Mouse (Mus musculus): Measurements from ENCODE around the gene Cd81. TPM values are rescaled to one million over a fixed set of nuclear protein-coding genes. Genes with fewer than 3 reads are reported as not detected.

Cd81 gene
- polyA plus RNA-seq, 1 experiment from 2014 or later: 310 TPM

DNA sequence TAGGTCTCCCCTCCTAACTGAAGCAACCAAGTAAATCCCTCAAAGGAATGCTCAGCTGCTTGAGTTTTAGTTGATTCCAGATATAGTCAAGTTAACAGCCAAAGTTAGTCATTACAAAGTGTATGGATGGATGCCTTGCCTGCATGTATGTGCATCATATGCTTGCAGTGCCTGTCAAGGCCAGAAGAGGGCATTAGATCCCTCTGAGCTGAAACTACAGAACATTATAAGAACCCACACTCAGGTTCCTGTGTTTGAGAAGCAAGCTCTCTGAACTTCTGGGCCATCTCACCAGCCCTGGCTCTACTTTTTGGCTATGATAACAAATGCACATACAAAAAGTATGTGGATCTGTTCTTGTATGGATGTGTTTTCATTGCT is 7.7 kb upstream of the Cd81 start:
- Histone ChIP-seq H3K27me3 (ENCODE audit: low read depth, poor library complexity, severe bottlenecking) (no peaks in the 10 kb centered on the region), H3K36me3 (no peaks in the 10 kb centered on the region), H3K4me1 (no peaks in the 10 kb centered on the region), H3K4me3 (no peak overlapping the region), H3K27ac (no peak overlapping the region), H3K9me3 (replicated peaks) (no peaks in the 10 kb centered on the region)
- no peak for DNase-seq (ENCODE audit: low spot score)

DNA sequence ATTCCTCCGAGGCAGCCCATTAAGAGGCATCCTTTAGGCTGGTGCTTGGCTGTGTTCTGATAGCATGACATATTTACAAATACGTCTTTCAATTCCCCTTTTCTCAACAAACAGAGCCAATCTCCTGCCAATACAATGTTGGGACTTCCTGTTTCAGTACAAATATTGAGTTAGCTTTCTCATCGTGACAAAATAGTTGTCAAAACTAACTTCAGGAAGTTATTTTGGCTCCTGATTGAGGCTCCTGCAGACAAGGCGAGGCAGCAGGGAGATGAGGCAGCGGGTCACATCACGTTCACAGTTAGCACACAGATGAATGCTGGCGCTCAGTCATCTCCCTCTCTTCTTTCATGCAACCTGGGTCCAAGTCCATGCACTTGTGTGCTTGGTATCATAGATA is 6.2 kb upstream of the Cd81 start:
- DNase-seq (ENCODE audit: low spot score): no peak
- WGBS: 83% methylated on average over 7 of the region's 7 CpGs
- no peak overlapping the region for H3K27ac ChIP-seq
- no peaks in the 10 kb centered on the region for H3K4me1 ChIP-seq
- H3K9me3 ChIP-seq (replicated peaks): no peaks in the 10 kb centered on the region
- no peaks in the 10 kb centered on the region for H3K36me3 ChIP-seq
- H3K4me3 ChIP-seq: no peak overlapping the region
- no peaks in the 10 kb centered on the region for H3K27me3 ChIP-seq (ENCODE audit: low read depth, poor library complexity, severe bottlenecking)

DNA sequence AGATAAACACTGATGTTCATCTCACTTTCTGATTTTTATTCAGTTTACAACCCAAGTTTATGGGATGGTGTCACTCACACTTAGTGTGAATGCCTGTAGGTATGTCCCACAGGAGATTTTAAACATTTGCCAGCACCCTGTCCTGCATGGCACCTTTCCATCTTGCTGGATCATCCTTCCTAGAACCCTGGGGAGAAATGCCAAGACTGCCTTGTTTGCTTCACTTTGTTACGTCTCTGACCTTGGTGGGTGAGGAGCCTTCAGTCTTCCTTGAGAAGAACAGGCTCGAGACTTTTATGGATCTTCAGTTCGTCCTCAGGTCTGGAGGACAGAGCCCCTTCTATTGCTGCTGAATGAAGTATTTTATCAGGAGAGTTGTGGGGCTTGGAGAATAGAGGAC is 3.2 kb upstream of the Cd81 start:
- no peak for DNase-seq (ENCODE audit: low spot score)
- no peaks in the 10 kb centered on the region for H3K27me3 ChIP-seq (ENCODE audit: low read depth, poor library complexity, severe bottlenecking)
- no peaks in the 10 kb centered on the region for H3K36me3 ChIP-seq
- no peaks in the 10 kb centered on the region for H3K9me3 ChIP-seq (replicated peaks)
- H3K27ac ChIP-seq: no peak overlapping the region
- H3K4me3 ChIP-seq: no peak overlapping the region
- peaks cover 18% of the 10 kb centered on the region for H3K4me1 ChIP-seq
- WGBS: 77% methylated on average over 3 of the region's 3 CpGs

DNA sequence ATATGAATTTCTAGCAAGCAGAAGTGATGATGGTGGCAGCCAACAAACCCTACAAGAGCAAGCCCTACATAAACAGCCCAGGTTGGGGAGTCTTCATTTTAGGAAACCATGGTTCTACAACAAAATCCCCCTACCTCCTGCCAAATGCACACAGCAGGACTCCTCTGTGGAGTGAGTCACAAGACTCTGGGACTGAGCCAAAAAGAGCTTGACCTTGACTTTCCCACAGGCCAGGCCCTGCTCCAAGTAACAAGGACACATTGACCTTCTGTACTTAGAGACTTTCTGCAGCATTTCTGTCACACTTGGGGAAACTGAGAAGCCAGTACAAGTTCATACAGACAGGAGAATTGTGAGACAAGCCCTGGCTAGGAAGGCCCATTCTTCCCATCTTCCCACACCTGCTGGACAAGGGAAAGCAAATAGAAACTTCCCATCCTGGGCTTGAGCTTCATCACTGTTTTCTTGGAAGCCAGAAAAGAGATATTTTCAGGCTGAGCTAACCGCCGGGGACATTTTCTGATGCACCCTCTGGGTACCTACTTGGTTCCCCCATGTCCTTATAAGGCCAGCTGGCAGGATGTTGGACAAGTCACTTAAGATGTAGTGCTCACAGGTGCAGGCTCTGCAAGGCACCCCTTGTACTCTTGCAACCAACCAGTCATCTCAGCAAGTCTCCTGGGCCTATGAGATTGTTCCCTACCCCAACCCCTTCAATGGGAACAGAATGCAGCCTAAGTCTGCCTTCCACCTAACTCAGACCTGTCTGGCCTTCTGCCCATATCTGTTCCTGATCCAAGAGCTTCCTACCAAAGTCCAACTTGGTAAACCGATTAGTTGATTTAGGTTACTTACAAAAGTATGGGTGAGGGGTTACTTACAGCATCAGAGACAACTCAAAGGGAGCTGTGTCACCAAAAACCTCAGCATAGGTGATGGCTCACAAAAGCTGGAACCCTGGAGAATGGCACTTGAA is 2.4 kb upstream of the Cd81 start:
- no peaks in the 10 kb centered on the region for H3K27me3 ChIP-seq (ENCODE audit: low read depth, poor library complexity, severe bottlenecking)
- no peak overlapping the region for H3K4me3 ChIP-seq
- 93% methylated on average over 3 of the region's 3 CpGs for WGBS
- 0 out of 2 replicates have a peak, but pooled peaks cover 4% of the 10 kb centered on the region for H3K36me3 ChIP-seq
- peaks cover 26% of the 10 kb centered on the region for H3K4me1 ChIP-seq
- no peak for DNase-seq (ENCODE audit: low spot score)
- no peak overlapping the region for H3K27ac ChIP-seq
- H3K9me3 ChIP-seq (replicated peaks): no peaks in the 10 kb centered on the region

DNA sequence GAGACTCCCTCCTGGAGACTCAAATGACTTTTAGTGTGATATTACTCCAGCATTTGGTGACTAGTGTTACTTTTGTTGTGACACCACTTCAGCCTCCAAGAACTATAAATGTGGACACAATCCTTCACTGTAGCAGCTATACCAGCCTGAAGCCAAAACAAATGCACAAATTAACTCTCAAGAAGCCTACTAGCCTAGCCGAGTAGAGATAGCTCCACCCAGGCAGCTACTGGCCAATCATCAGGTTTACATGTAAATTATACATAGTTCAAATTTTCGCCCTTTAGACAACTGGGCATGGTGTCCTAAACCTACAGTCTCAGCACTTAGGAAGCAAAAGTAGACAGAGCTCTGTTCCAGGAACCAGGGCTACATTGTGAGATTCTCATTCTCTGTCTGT is 1.2 kb upstream of the Cd81 start:
- H3K9me3 ChIP-seq (replicated peaks): no peaks in the 10 kb centered on the region
- no peak overlapping the region for H3K27ac ChIP-seq
- H3K4me3 ChIP-seq: no peak overlapping the region
- H3K36me3 ChIP-seq: peaks cover 15% of the 10 kb centered on the region
- no peaks in the 10 kb centered on the region for H3K27me3 ChIP-seq (ENCODE audit: low read depth, poor library complexity, severe bottlenecking)
- no peak for DNase-seq (ENCODE audit: low spot score)
- 75% methylated on average over 2 of the region's 2 CpGs for WGBS
- peaks cover 38% of the 10 kb centered on the region for H3K4me1 ChIP-seq

DNA sequence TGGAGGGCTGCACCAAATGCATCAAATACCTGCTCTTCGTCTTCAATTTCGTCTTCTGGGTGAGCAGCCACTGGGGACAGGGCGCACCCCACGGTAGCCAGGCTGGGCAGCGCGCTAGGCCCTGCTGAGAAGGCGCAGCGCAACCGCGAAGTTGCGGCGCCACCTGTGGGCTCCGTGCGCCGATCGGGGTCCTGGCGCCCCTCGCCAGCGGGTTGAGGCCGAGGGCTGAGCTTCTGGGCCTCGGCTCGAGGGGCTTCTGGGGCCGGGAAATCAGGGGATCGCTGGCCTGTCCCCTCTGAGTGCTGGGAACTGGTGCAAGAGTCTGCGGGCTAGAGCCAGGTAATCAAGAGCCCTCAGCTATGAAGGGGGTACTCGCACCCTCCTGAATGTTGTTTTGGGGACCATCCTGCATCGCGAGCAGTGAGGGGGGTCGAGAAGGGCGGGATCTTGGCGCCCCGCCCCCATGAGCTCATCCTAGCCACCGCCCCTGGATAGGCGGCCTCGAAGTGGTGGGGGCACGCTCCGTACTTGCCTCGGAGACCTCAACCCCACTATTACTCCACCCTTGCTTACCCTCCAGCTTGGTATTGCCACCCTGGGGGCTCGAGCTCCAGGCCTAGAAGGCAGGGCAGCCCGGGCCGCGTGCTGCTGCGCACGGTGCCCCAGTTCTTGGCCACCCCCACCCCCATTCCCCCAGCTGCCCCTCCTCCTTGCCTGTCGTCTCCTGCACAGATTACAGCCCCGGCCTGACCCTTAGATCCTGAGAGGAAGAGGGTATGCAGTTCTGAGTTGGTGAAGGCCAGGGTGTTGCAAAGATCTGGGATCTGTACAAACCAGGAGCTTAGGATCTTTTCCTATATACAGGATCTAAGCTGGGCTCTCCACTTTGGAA is 715 bp downstream of the Cd81 start:
- Histone ChIP-seq H3K4me1 (peaks cover 56% of the 10 kb centered on the region), H3K27ac (peak overlapping the region; percentile 93), H3K36me3 (peaks cover 34% of the 10 kb centered on the region), H3K9me3 (replicated peaks) (no peaks in the 10 kb centered on the region), H3K4me3 (peak overlapping the region; percentile 70), H3K27me3 (ENCODE audit: low read depth, poor library complexity, severe bottlenecking) (no peaks in the 10 kb centered on the region)
- under 1% methylated on average over 46 of the region's 46 CpGs for WGBS
- peak; percentile 77 for DNase-seq (ENCODE audit: low spot score)

DNA sequence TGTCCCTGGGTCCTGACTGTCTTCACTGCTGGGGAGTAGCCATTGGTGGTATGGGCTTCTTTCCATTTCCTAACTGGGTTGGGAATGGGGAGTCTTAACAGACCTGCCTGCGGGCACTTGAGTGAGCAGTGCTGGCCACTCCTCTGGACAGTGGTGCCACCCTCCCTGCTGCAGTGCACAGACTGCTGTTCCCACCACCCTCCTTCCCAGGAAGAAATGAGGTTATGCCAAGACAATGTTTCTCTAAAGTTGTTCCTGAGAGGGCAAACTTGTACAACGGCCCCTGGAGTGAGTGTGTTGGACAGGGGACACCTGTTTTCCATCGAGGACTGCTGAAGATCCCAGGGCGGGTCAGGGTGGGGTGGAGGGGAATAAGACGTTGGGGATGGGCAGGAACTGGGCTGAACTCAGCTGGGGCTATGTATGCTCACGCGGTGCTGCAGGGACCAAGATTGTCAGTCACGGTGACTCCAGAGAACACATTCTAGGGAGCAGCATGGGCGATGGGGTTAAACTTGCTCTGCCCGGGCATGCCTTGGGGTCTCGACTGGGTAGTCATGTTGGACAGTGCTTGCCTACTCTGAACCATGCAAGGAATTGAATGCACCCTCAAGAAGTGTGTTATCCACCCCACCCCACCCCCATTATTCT is 1.5 kb downstream of the Cd81 start:
- H3K27me3 ChIP-seq (ENCODE audit: low read depth, poor library complexity, severe bottlenecking): no peaks in the 10 kb centered on the region
- no peaks in the 10 kb centered on the region for H3K9me3 ChIP-seq (replicated peaks)
- no peak for DNase-seq (ENCODE audit: low spot score)
- peak overlapping the region; percentile 70 for H3K4me3 ChIP-seq
- peaks cover 63% of the 10 kb centered on the region for H3K4me1 ChIP-seq
- 64% methylated on average over 11 of the region's 11 CpGs for WGBS
- H3K27ac ChIP-seq: peak overlapping the region; percentile 93
- H3K36me3 ChIP-seq: peaks cover 43% of the 10 kb centered on the region

DNA sequence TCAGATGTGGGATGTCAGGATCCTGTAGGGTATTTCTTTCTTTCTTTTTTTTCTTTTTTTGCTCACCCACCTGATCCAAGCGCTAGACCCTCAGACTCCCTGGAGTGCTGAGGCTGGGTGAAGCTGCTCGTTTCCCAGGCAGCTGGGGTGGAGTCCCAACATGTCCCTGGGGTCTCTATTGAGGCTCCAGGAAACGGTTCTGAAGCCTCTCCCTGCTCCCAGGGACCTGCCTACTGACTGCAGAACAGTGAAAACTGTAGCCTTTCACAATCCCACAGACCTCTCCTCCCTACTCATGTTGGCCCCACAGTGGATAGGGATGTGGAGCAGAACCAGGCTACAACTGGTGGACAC is 2.0 kb downstream of the Cd81 start:
- no peaks in the 10 kb centered on the region for H3K27me3 ChIP-seq (ENCODE audit: low read depth, poor library complexity, severe bottlenecking)
- no peak for DNase-seq (ENCODE audit: low spot score)
- H3K9me3 ChIP-seq (replicated peaks): no peaks in the 10 kb centered on the region
- peak overlapping the region; percentile 70 for H3K4me3 ChIP-seq
- 0 out of 2 replicates have a peak overlapping the region, but pooled peaks have one; percentile 93 for H3K27ac ChIP-seq
- 75% methylated on average over 3 of the region's 3 CpGs for WGBS
- peaks cover 67% of the 10 kb centered on the region for H3K4me1 ChIP-seq
- peaks cover 48% of the 10 kb centered on the region for H3K36me3 ChIP-seq

DNA sequence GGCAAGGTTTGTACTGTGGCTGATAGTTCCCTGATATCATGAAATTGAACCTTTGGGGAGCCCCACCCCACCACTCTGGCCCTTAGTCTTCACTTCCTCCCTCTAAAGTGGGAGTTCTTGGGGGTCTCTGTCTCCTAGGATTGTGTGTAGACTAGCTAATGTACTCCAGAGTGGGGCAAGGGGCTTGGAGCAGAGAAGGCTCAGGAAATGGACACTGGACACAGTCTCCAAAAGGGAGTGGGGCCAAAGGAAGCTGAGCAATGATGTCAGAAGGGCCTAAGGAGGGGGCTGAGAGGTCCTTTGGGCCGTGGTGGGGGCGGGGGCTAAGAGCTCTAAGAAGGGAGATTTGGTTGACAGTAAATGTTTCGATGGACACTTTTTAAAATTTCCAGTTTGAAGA is 2.5 kb downstream of the Cd81 start:
- H3K9me3 ChIP-seq (replicated peaks): no peaks in the 10 kb centered on the region
- no peaks in the 10 kb centered on the region for H3K27me3 ChIP-seq (ENCODE audit: low read depth, poor library complexity, severe bottlenecking)
- peaks cover 67% of the 10 kb centered on the region for H3K4me1 ChIP-seq
- 0 out of 2 replicates have a peak overlapping the region, but pooled peaks have one; percentile 93 for H3K27ac ChIP-seq
- WGBS: 93% methylated on average over 3 of the region's 3 CpGs
- H3K36me3 ChIP-seq: peaks cover 51% of the 10 kb centered on the region
- peak overlapping the region; percentile 70 for H3K4me3 ChIP-seq
- no peak for DNase-seq (ENCODE audit: low spot score)

DNA sequence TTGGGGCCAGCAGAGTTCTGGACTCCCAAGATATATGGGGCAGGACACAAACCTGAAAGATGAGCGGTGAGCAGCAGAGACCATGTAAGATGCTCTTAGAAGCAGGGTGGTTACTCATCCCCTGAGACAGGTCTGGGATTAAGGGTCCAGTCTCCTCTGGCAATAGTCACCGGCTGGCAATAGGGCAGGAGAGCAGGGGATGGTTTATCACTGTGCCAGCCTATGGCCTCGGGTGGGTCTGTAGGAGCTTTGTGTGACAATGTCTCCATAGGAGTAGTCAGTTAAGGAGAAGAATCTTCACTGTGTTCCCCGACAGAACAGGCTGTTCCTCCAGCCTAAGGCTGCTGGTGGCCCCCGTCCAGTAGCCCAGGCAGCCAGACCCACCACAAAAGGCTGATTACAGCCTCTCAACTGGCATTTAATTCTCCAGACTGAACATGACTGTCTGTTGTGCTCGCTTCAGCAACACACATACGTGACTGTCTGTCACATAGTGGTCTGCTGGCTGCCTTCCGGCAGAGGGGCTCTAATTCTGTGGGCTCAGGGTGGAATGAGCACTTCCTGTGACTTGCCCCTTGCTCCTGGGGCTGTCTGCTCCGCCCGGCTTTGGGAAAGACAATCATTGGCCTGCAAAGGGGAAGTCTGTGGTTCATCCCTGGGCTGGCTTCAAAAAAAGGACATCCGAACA is 3.1 kb downstream of the Cd81 start:
- Histone ChIP-seq H3K27me3 (ENCODE audit: low read depth, poor library complexity, severe bottlenecking) (no peaks in the 10 kb centered on the region), H3K27ac (peak overlapping the region; percentile 33; the same call in 1 of the 2 replicates), H3K36me3 (peaks cover 58% of the 10 kb centered on the region), H3K4me1 (peaks cover 67% of the 10 kb centered on the region), H3K9me3 (replicated peaks) (no peaks in the 10 kb centered on the region), H3K4me3 (peak overlapping the region; percentile 70)
- no peak for DNase-seq (ENCODE audit: low spot score)
- 82% methylated on average over 11 of the region's 11 CpGs for WGBS

DNA sequence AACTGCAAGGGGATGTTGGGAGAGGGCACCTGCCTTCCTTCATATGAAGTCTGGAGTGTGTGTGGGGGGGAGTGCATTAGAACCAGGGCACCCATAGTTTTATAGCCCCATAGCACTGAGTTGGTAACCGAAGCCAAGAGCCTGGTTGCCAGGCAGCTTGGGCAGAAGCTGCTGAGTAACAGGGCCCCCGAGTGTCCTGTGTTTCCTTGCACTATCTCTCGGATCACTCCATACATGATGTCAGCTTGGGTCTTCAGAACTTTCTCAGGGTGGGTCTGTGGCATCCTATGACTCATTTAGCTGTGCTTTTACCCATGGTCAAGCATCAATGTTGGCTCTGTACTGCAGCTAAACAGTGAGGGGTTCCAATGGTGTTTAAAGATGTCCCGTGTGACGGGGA is 4.5 kb downstream of the Cd81 start:
- WGBS: 88% methylated on average over 5 of the region's 5 CpGs

DNA sequence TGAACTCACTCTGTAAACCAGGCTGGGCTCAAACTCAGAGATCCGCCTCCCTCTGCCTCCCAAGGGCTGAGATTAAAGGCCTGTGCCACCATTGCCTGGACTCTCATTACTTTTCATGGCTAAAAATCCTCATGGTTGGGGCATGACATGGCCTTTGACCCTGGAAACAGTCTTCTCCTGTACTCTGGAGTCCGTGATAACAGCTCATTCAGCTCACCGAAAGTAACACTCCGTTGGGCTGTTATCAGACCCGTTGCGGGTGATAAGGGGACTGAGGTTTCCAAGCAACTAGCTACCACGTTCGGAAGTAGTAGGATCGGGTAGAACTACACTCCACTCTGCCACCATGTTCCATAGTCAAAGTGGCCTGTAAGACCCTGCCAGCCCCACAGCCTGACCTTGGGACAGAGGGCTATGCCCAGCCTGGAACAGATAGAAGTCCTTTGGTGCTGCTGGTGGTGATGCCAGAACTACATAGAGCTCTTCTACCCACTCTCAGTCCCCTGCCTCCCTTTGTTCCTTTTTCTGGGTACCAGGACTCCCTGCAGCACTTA is 5.2 kb downstream of the Cd81 start:
- H3K27ac ChIP-seq: no peak overlapping the region
- H3K36me3 ChIP-seq: peaks cover 79% of the 10 kb centered on the region
- peaks cover 59% of the 10 kb centered on the region for H3K4me1 ChIP-seq
- no peaks in the 10 kb centered on the region for H3K9me3 ChIP-seq (replicated peaks)
- no peak for DNase-seq (ENCODE audit: low spot score)
- WGBS: 77% methylated on average over 9 of the region's 9 CpGs
- no peaks in the 10 kb centered on the region for H3K27me3 ChIP-seq (ENCODE audit: low read depth, poor library complexity, severe bottlenecking)
- no peak overlapping the region for H3K4me3 ChIP-seq

More for the DNA sequence above, 4.5 kb downstream of the Cd81 start:
- no peaks in the 10 kb centered on the region for H3K27me3 ChIP-seq (ENCODE audit: low read depth, poor library complexity, severe bottlenecking)
- peaks cover 64% of the 10 kb centered on the region for H3K4me1 ChIP-seq
- no peaks in the 10 kb centered on the region for H3K9me3 ChIP-seq (replicated peaks)
- peaks cover 71% of the 10 kb centered on the region for H3K36me3 ChIP-seq
- H3K4me3 ChIP-seq: no peak overlapping the region
- no peak overlapping the region for H3K27ac ChIP-seq
- no peak for DNase-seq (ENCODE audit: low spot score)
